In genomic region chr1:31214831-31215230, GRCm38 (mm10) we compare ENCODE assay signal across 40 mouse cellular contexts. TPM values are rescaled to one million over a fixed set of nuclear protein-coding genes. Genes with fewer than 3 reads are reported as not detected.
"Had no signal": no experiment of that assay in that cellular context is flagged by ENCODE, and none has a peak within 500 bp of the region (broad histone marks: within the 10 kb centered on the region; RNA-seq: fewer than 3 reads in every experiment).

No protein-coding gene starts in this region.

- H3K27ac ChIP-seq: forebrain, embryonic 15.5 days; heart, embryonic 13.5 days; heart, embryonic 15.5 days; hindbrain, embryonic 13.5 days; hindbrain, embryonic 15.5 days; hindbrain, postnatal 0 days; limb, embryonic 12.5 days; limb, embryonic 15.5 days; liver, embryonic 12.5 days had no signal

- H3K9ac ChIP-seq: forebrain, embryonic 15.5 days; forebrain, postnatal 0 days; heart, embryonic 13.5 days; heart, embryonic 15.5 days; hindbrain, embryonic 13.5 days; hindbrain, embryonic 15.5 days; limb, embryonic 12.5 days; limb, embryonic 15.5 days; liver, embryonic 12.5 days had no signal

- H3K4me3 ChIP-seq: forebrain, embryonic 15.5 days; heart, embryonic 13.5 days; heart, embryonic 15.5 days; hindbrain, embryonic 13.5 days; hindbrain, embryonic 15.5 days; limb, embryonic 12.5 days; limb, embryonic 15.5 days; liver, embryonic 12.5 days had no signal

- H3K4me1 ChIP-seq: forebrain, embryonic 15.5 days; heart, embryonic 13.5 days; heart, embryonic 15.5 days; hindbrain, embryonic 13.5 days; hindbrain, embryonic 15.5 days; limb, embryonic 12.5 days; limb, embryonic 15.5 days; liver, embryonic 12.5 days had no signal

- ATAC-seq: forebrain, embryonic 15.5 days; forebrain, postnatal 0 days; hindbrain, postnatal 0 days; intestine, embryonic 16.5 days; liver, embryonic 12.5 days had no signal

- H3K9me3 ChIP-seq: forebrain, embryonic 15.5 days; heart, embryonic 13.5 days; heart, embryonic 15.5 days; hindbrain, embryonic 13.5 days; hindbrain, embryonic 15.5 days; limb, embryonic 12.5 days; limb, embryonic 15.5 days; liver, embryonic 12.5 days had no signal

- H3K27me3 ChIP-seq: forebrain, embryonic 15.5 days; heart, embryonic 13.5 days; heart, embryonic 15.5 days; hindbrain, embryonic 13.5 days; hindbrain, embryonic 15.5 days; limb, embryonic 12.5 days; limb, embryonic 15.5 days; liver, embryonic 12.5 days had no signal

- DNase-seq: forebrain, postnatal 0 days; gastrocnemius, postnatal 14 days; gastrocnemius, postnatal 36 days; kidney, adult 18-20 months; kidney, adult 8-10 months; kidney, postnatal 14 days; kidney, postnatal 36 days; layer of hippocampus, adult 9-11 months; layer of hippocampus, postnatal 36 days; left cerebral cortex, postnatal 4 days had no signal

- H3K36me3 ChIP-seq: forebrain, embryonic 15.5 days; heart, embryonic 13.5 days; heart, embryonic 15.5 days; hindbrain, embryonic 13.5 days; hindbrain, embryonic 15.5 days; limb, embryonic 12.5 days; limb, embryonic 15.5 days; liver, embryonic 12.5 days had no signal

- H3K4me2 ChIP-seq: forebrain, embryonic 15.5 days; heart, embryonic 11.5 days; heart, embryonic 13.5 days; heart, embryonic 15.5 days; hindbrain, embryonic 13.5 days; hindbrain, embryonic 15.5 days; limb, embryonic 12.5 days; limb, embryonic 15.5 days; liver, embryonic 12.5 days had no signal

RNA-seq across cellular contexts. Expression of gene 4931428L18Rik, which starts 7.7 kb away (rescaled TPM):
- total RNA-seq: forebrain, postnatal 0 days; gastrocnemius, adult 18-20 months; gastrocnemius, adult 8-10 months; gastrocnemius, postnatal 14 days; gastrocnemius, postnatal 36 days; heart, adult 18-20 months; heart, postnatal 25 days; hindbrain, postnatal 0 days; layer of hippocampus, adult 18-20 months; layer of hippocampus, adult 8-10 months; layer of hippocampus, postnatal 14 days; layer of hippocampus, postnatal 36 days; left cerebral cortex, adult 18-20 months; left cerebral cortex, adult 8-10 months; left cerebral cortex, postnatal 10 days; left cerebral cortex, postnatal 25 days; left cerebral cortex, postnatal 4 days had no signal
- polyA plus RNA-seq: forebrain, embryonic 15.5 days; forebrain, postnatal 0 days; heart, embryonic 11.5 days; heart, embryonic 13.5 days; heart, embryonic 15.5 days; hindbrain, embryonic 11.5 days; hindbrain, embryonic 13.5 days; hindbrain, embryonic 15.5 days; hindbrain, postnatal 0 days; intestine, embryonic 14.5 days; intestine, embryonic 16.5 days; kidney, embryonic 14.5 days; kidney, embryonic 16.5 days; large intestine, adult 2 months; limb, embryonic 12.5 days; limb, embryonic 15.5 days; liver, embryonic 12.5 days had no signal

RNA-seq across cellular contexts. Expression of gene Pih1d3, which starts 7.8 kb away (rescaled TPM):
- total RNA-seq: forebrain, postnatal 0 days; gastrocnemius, adult 18-20 months; gastrocnemius, adult 8-10 months; gastrocnemius, postnatal 14 days; gastrocnemius, postnatal 36 days; heart, adult 18-20 months; heart, postnatal 25 days; hematopoietic stem cell, adult 5-6 weeks; hindbrain, postnatal 0 days; layer of hippocampus, adult 18-20 months; layer of hippocampus, adult 8-10 months; layer of hippocampus, postnatal 14 days; layer of hippocampus, postnatal 36 days; left cerebral cortex, adult 18-20 months; left cerebral cortex, adult 8-10 months; left cerebral cortex, postnatal 10 days; left cerebral cortex, postnatal 25 days; left cerebral cortex, postnatal 4 days; liver, adult 2 months had no signal
- polyA plus RNA-seq: forebrain, embryonic 15.5 days; forebrain, postnatal 0 days; gonadal fat pad, adult 2 months; heart, embryonic 11.5 days; heart, embryonic 13.5 days; heart, embryonic 15.5 days; hindbrain, embryonic 11.5 days; hindbrain, embryonic 13.5 days; hindbrain, embryonic 15.5 days; hindbrain, postnatal 0 days; intestine, embryonic 14.5 days; intestine, embryonic 16.5 days; kidney, embryonic 14.5 days; kidney, embryonic 16.5 days; large intestine, adult 2 months; limb, embryonic 12.5 days; limb, embryonic 15.5 days; liver, adult 2 months; liver, embryonic 12.5 days had no signal

RNA-seq across cellular contexts. Expression of gene Lgsn, which starts 38.6 kb away (rescaled TPM):
- total RNA-seq: forebrain, postnatal 0 days; gastrocnemius, adult 18-20 months; gastrocnemius, adult 8-10 months; gastrocnemius, postnatal 14 days; gastrocnemius, postnatal 36 days; heart, adult 18-20 months; heart, postnatal 25 days; hematopoietic stem cell, adult 5-6 weeks; hindbrain, postnatal 0 days; layer of hippocampus, adult 18-20 months; layer of hippocampus, adult 8-10 months; layer of hippocampus, postnatal 14 days; layer of hippocampus, postnatal 36 days; left cerebral cortex, adult 18-20 months; left cerebral cortex, adult 8-10 months; left cerebral cortex, postnatal 10 days; left cerebral cortex, postnatal 25 days; left cerebral cortex, postnatal 4 days; liver, adult 2 months had no signal
- polyA plus RNA-seq: forebrain, embryonic 15.5 days; gonadal fat pad, adult 2 months; heart, embryonic 11.5 days; heart, embryonic 13.5 days; heart, embryonic 15.5 days; hindbrain, embryonic 11.5 days; hindbrain, embryonic 13.5 days; hindbrain, embryonic 15.5 days; hindbrain, postnatal 0 days; intestine, embryonic 14.5 days; intestine, embryonic 16.5 days; kidney, embryonic 14.5 days; kidney, embryonic 16.5 days; large intestine, adult 2 months; limb, embryonic 12.5 days; limb, embryonic 15.5 days; liver, adult 2 months; liver, embryonic 12.5 days had no signal
